Comparison of ENCODE assay signal across 9 mouse cellular contexts in genomic region chr9:80026017-80026416, GRCm38 (mm10). TPM values are rescaled to one million over a fixed set of nuclear protein-coding genes. Genes with fewer than 3 reads are reported as not detected.
DNase-seq lines count a peak whose midpoint lies in the region; ATAC-seq and TF ChIP-seq lines count a peak whose summit lies in the region.
"Had no signal": no experiment of that assay in that cellular context is flagged by ENCODE, and none has a peak within 500 bp of the region (broad histone marks: within the 10 kb centered on the region; RNA-seq: fewer than 3 reads in every experiment).

No protein-coding gene starts in this region.

- DNase-seq in urinary bladder, postnatal 14 days (ENCODE audit: low spot score), result peak; percentile 53
- no peak for DNase-seq in urinary bladder, postnatal 10 days (ENCODE audit: low spot score)
- DNase-seq in c-Kit-negative CD71-positive TER-119-positive erythroid progenitor cells, embryonic 14.5 days (ENCODE audit: low read depth, low spot score), result peak; percentile 16
- peak; percentile 84 for DNase-seq in forelimb bud, embryonic 11.5 days (ENCODE audit: low read depth, low spot score)
- DNase-seq in hindbrain, postnatal 0 days (ENCODE audit: low spot score), result peak; percentile 80
- peak; percentile 36 to 42 for DNase-seq in left cerebral cortex, postnatal 10 days (ENCODE audit: extremely low spot score in 1 of 2, low spot score in 2 of 2)
- DNase-seq in midbrain, postnatal 0 days (ENCODE audit: low spot score), result peak; percentile 63
- peak; percentile 66 for DNase-seq in testis, postnatal 10 days (ENCODE audit: low spot score)

- H3K27me3 ChIP-seq in hindbrain, postnatal 0 days (ENCODE audit: insufficient read depth, low read length), result no peaks in the 10 kb centered on the region
- H3K27me3 ChIP-seq in midbrain, postnatal 0 days (ENCODE audit: insufficient read depth, low read length), result no peaks in the 10 kb centered on the region

- H3K27ac ChIP-seq in hindbrain, postnatal 0 days, result no peak overlapping the region
- H3K27ac ChIP-seq in midbrain, postnatal 0 days (ENCODE audit: low read depth, low read length), result no peak overlapping the region

- WGBS in hindbrain, postnatal 0 days, result 3% methylated on average over 2 of the region's 2 CpGs
- 1% methylated on average over 2 of the region's 2 CpGs for WGBS in midbrain, postnatal 0 days

- H3K4me2 ChIP-seq in hindbrain, postnatal 0 days (ENCODE audit: low read depth, low read length), result no peak overlapping the region
- H3K4me2 ChIP-seq in midbrain, postnatal 0 days (ENCODE audit: low read depth, low read length, poor library complexity, severe bottlenecking), result no peak overlapping the region

- intact Hi-C loops in left cerebral cortex, postnatal 10 days (cut with DNase I), result no loop called here

- no peak overlapping the region for H3K4me3 ChIP-seq in hindbrain, postnatal 0 days (ENCODE audit: low read length)
- no peak overlapping the region for H3K4me3 ChIP-seq in midbrain, postnatal 0 days (ENCODE audit: low read depth, low read length)
- H3K4me3 ChIP-seq: erythroblast, embryonic 14.5 days had no signal

- H3K9me3 ChIP-seq in hindbrain, postnatal 0 days (ENCODE audit: low read length), result no peaks in the 10 kb centered on the region
- no peaks in the 10 kb centered on the region for H3K9me3 ChIP-seq in midbrain, postnatal 0 days (ENCODE audit: low read length)

- TF ChIP-seq CTCF in hindbrain, postnatal 0 days (IDR thresholded peaks at IDR 0.05; ENCODE audit: low read depth), result peak; percentile 85
- peak; percentile 87 for TF ChIP-seq CTCF in midbrain, postnatal 0 days (IDR thresholded peaks at IDR 0.05)

- ATAC-seq in hindbrain, postnatal 0 days, result peak; percentile 62; the same call in 1 of the 2 replicates
- peak; percentile 58; the same call in 1 of the 2 replicates for ATAC-seq in midbrain, postnatal 0 days (ENCODE audit: low FRiP score)

- H3K36me3 ChIP-seq in hindbrain, postnatal 0 days (ENCODE audit: insufficient read depth, low read length), result no peaks in the 10 kb centered on the region
- no peaks in the 10 kb centered on the region for H3K36me3 ChIP-seq in midbrain, postnatal 0 days (ENCODE audit: insufficient read depth, low read length)

- H3K4me1 ChIP-seq in hindbrain, postnatal 0 days (ENCODE audit: insufficient read depth, low read length), result no peaks in the 10 kb centered on the region
- no peaks in the 10 kb centered on the region for H3K4me1 ChIP-seq in midbrain, postnatal 0 days (ENCODE audit: insufficient read depth, low read length)

- H3K9ac ChIP-seq in hindbrain, postnatal 0 days (replicated peaks; ENCODE audit: low read length), result no peak overlapping the region
- H3K9ac ChIP-seq in midbrain, postnatal 0 days (replicated peaks; ENCODE audit: low read length, poor library complexity, severe bottlenecking), result no peak overlapping the region

RNA-seq across cellular contexts. Expression of gene Filip1, which starts 13.4 kb away (rescaled TPM):
- total RNA-seq in hindbrain, postnatal 0 days (2014; rRNA removed), result 1.4 and 2.6 TPM in 2 replicates
- 2.5 and 3.7 TPM in 2 replicates for polyA plus RNA-seq in hindbrain, postnatal 0 days (2015; fragmentation: Nextera tagmentation; extraction: Ambion mirVana)
- 10 to 100 TPM; 27.3 to 30.0 TPM for total RNA-seq in left cerebral cortex, postnatal 10 days (2021)
- total RNA-seq in midbrain, postnatal 0 days (2014; rRNA removed), result 3.1 and 4.3 TPM in 2 replicates
- polyA plus RNA-seq in midbrain, postnatal 0 days (2015; fragmentation: Nextera tagmentation; extraction: Ambion mirVana), result 2.8 and 3.6 TPM in 2 replicates
- polyA plus RNA-seq: erythroblast, embryonic 14.5 days had no signal

RNA-seq across cellular contexts. Expression of gene Senp6, which starts 40.7 kb away (rescaled TPM):
- total RNA-seq in hindbrain, postnatal 0 days (2014; rRNA removed), result 47.9 and 56.3 TPM in 2 replicates
- 42.0 and 42.5 TPM in 2 replicates for polyA plus RNA-seq in hindbrain, postnatal 0 days (2015; fragmentation: Nextera tagmentation; extraction: Ambion mirVana)
- total RNA-seq in left cerebral cortex, postnatal 10 days (2021), result 100 to 1,000 TPM in 1 of 2 experiments, 10 to 100 TPM in 1; 93.0 to 100 TPM
- 88.0 and 96.6 TPM in 2 replicates for total RNA-seq in midbrain, postnatal 0 days (2014; rRNA removed)
- 35.9 and 43.7 TPM in 2 replicates for polyA plus RNA-seq in midbrain, postnatal 0 days (2015; fragmentation: Nextera tagmentation; extraction: Ambion mirVana)
